Comparison of ENCODE assay signal across 11 mouse cellular contexts in genomic region chr1:169848254-169849015, GRCm38 (mm10).
A peak's percentile ranks its signal among the peaks of the same experiment; 100 is the strongest.
DNase-seq lines count a peak whose midpoint lies in the region; ATAC-seq and TF ChIP-seq lines count a peak whose summit lies in the region.
"Had no signal": no experiment of that assay in that cellular context is flagged by ENCODE, and none has a peak within 500 bp of the region (broad histone marks: within the 10 kb centered on the region; RNA-seq: fewer than 3 reads in every experiment).

No protein-coding gene starts in this region.

- TF ChIP-seq CTCF in hindbrain, postnatal 0 days (IDR thresholded peaks at IDR 0.05; ENCODE audit: low read depth): no peak

- no peaks in the 10 kb centered on the region for H3K9me3 ChIP-seq in hindbrain, postnatal 0 days (ENCODE audit: low read length)

- H3K36me3 ChIP-seq in hindbrain, postnatal 0 days (ENCODE audit: insufficient read depth, low read length): no peaks in the 10 kb centered on the region

- H3K4me3 ChIP-seq in hindbrain, postnatal 0 days (ENCODE audit: low read length): no peak overlapping the region

- no peak overlapping the region for H3K9ac ChIP-seq in hindbrain, postnatal 0 days (replicated peaks; ENCODE audit: low read length)

- H3K27ac ChIP-seq in hindbrain, postnatal 0 days: no peak overlapping the region

- H3K4me2 ChIP-seq in hindbrain, postnatal 0 days (ENCODE audit: low read depth, low read length): no peak overlapping the region

- ATAC-seq in hindbrain, postnatal 0 days: peak; percentile 74

- 56% methylated on average over 10 of the region's 10 CpGs for WGBS in hindbrain, postnatal 0 days

- no peaks in the 10 kb centered on the region for H3K27me3 ChIP-seq in hindbrain, postnatal 0 days (ENCODE audit: insufficient read depth, low read length)

- peak; percentile 44 to 80 for DNase-seq in adrenal gland, adult (ENCODE audit: inconsistent age in 2 of 2, low spot score in 1 of 2)
- DNase-seq in adrenal gland, postnatal 4 days (ENCODE audit: low spot score in 2 of 2): no peak
- peak; percentile 29 for DNase-seq in adrenal gland, adult 8-10 months
- peak; percentile 38 to 53 for DNase-seq in cerebellum, postnatal 10 days
- DNase-seq in hindbrain, postnatal 0 days (ENCODE audit: low spot score): peak; percentile 34
- no peak for DNase-seq in embryo, embryonic 9.5 days (ENCODE audit: extremely low spot score)
- DNase-seq in left cerebral cortex, adult 11 months (ENCODE audit: low spot score): no peak
- DNase-seq in thymus, postnatal 10 days (ENCODE audit: low spot score in 2 of 2): no peak
- DNase-seq: kidney, postnatal 4 days; spleen, adult 18-20 months; thymus, postnatal 14 days had no signal

- H3K4me1 ChIP-seq in hindbrain, postnatal 0 days (ENCODE audit: insufficient read depth, low read length): no peaks in the 10 kb centered on the region

Comparison
In these comparisons a context has a peak if more than half of its experiments do, and no peak if none do; other contexts are left out.
1. DNase-seq: peak in adrenal gland, adult (2 of 2), adrenal gland, adult 8-10 months (single experiment), cerebellum, postnatal 10 days (2 of 2) and hindbrain, postnatal 0 days (single experiment); none in adrenal gland, postnatal 4 days (0 of 2), embryo, embryonic 9.5 days (single experiment), left cerebral cortex, adult 11 months (single experiment) and thymus, postnatal 10 days (0 of 2).